Mouse (Mus musculus) intestine, embryonic 15.5 days (tissue): ENCODE measurements around the gene Btrc. TPM values are rescaled to one million over a fixed set of nuclear protein-coding genes. Genes with fewer than 3 reads are reported as not detected.

ENCODE experiments used
- ATAC-seq: fragments of 200-750 bp; cut with Nextera tagmentation; 2 replicates; pipeline ENCODE4 v1.8.0; 2017; ENCODE audit warnings: moderate TSS enrichment, moderate library complexity
- H3K27ac ChIP-seq: fragments of 300-500 bp; sonication (generic); 2 replicates; pipeline ENCODE4 v1.5.1; 2015; ENCODE audit warnings: mild to moderate bottlenecking, inconsistent platforms
- H3K27me3 ChIP-seq: fragments of 300-500 bp; sonication (generic); replicated peaks from 2 replicates; pipeline ENCODE4 v1.6.1; 2015; ENCODE audit warnings: inconsistent platforms
- H3K36me3 ChIP-seq: fragments of 300-500 bp; sonication (generic); 2 replicates; pipeline ENCODE4 v1.6.1; 2015; ENCODE audit warnings: inconsistent platforms
- H3K4me1 ChIP-seq: fragments of 300-500 bp; sonication (generic); replicated peaks from 2 replicates; pipeline ENCODE4 v1.6.1; 2015; ENCODE audit warnings: inconsistent platforms
- H3K4me2 ChIP-seq: fragments of 300-500 bp; sonication (generic); replicated peaks from 2 replicates; pipeline ENCODE4 v1.6.1; 2015; ENCODE audit warnings: mild to moderate bottlenecking, inconsistent platforms
- H3K4me3 ChIP-seq: fragments of 300-500 bp; sonication (generic); replicated peaks from 2 replicates; pipeline ENCODE4 v1.5.1; 2015; ENCODE audit warnings: inconsistent platforms
- H3K9ac ChIP-seq: fragments of 300-500 bp; sonication (generic); 2 replicates; pipeline ENCODE4 v1.6.1; 2015; ENCODE audit warnings: inconsistent platforms
- H3K9me3 ChIP-seq: fragments of 300-500 bp; sonication (generic); 2 replicates; pipeline ENCODE4 v1.6.1; 2016; ENCODE audit warnings: inconsistent platforms
- WGBS: fragments of 180-500 bp; shearing (Covaris S2); methylation state at CpG from one replicate; pipeline ENCODE4 v1.1.7; 2015; 5-methylcytosine and 5-hydroxymethylcytosine counted together
- polyA plus RNA-seq: library from polyadenylated mRNA; unstranded; fragments of >200 nt; fragmentation: Nextera tagmentation; extraction: Ambion mirVana; gene quantifications from 2 replicates; pipeline ENCODE4 v1.2.1, GENCODE M21; 2015

The Btrc gene
- polyA plus RNA-seq, 1 experiment from 2014 or later, result 31.8 TPM

DNA sequence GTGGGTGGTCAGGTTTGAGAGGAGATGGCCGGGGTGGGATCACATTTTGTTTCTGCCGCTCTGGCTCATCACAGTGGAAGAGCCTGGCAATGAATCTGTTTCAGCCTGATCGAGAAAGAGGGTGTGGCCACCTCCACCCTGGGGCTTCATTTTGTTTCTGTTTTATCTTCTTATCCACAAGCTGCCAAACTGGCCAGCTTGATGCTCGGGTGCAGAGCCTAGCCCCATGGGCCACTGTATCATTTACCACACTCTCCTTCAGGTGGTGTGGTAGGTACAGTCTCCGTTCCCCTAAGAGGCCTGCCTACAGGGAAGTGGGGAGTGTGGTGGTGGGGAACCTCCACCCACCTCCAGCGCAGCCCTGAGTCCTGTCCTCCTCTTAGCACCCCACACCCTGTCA lies 209.5 kb downstream of the Btrc start:
- 82% methylated on average over 6 of the region's 6 CpGs for WGBS
- no peaks in the 10 kb centered on the region for H3K9me3 ChIP-seq
- H3K27ac ChIP-seq, result no peak overlapping the region
- H3K27me3 ChIP-seq, result no peaks in the 10 kb centered on the region
- H3K36me3 ChIP-seq, result no peaks in the 10 kb centered on the region
- H3K4me2 ChIP-seq, result no peak overlapping the region
- H3K4me1 ChIP-seq, result peaks cover 34% of the 10 kb centered on the region
- H3K9ac ChIP-seq, result no peak overlapping the region
- no peak overlapping the region for H3K4me3 ChIP-seq
- no peak for ATAC-seq

DNA sequence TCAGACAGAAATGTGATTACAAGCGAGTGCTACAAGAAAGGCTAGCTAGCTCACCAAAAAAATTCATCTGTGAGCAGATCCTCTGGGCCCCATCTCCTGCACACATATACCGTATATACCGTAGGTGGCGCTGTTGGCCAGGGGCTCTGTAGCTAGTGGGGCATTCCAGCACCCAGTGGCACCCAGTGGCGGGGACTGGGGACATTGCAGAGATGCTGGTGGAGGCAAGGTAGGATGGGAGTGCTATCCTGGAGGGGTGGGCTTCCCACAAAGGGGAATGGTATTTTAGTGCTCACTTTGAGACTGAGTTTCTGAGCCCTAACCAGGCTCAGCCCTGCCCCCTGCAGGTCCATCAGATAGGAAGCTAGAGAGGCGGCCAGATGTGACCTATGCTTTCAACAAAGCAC lies 210.3 kb downstream of the Btrc start:
- Histone ChIP-seq H3K9ac (no peak overlapping the region), H3K36me3 (peaks cover 4% of the 10 kb centered on the region; the same call in 1 of the 2 replicates), H3K9me3 (no peaks in the 10 kb centered on the region), H3K27me3 (no peaks in the 10 kb centered on the region), H3K4me2 (no peak overlapping the region), H3K4me3 (no peak overlapping the region), H3K27ac (no peak overlapping the region), H3K4me1 (peaks cover 34% of the 10 kb centered on the region)
- ATAC-seq, result peak; percentile 35; the same call in 1 of the 2 replicates
- 22% methylated on average over 6 of the region's 6 CpGs for WGBS

DNA sequence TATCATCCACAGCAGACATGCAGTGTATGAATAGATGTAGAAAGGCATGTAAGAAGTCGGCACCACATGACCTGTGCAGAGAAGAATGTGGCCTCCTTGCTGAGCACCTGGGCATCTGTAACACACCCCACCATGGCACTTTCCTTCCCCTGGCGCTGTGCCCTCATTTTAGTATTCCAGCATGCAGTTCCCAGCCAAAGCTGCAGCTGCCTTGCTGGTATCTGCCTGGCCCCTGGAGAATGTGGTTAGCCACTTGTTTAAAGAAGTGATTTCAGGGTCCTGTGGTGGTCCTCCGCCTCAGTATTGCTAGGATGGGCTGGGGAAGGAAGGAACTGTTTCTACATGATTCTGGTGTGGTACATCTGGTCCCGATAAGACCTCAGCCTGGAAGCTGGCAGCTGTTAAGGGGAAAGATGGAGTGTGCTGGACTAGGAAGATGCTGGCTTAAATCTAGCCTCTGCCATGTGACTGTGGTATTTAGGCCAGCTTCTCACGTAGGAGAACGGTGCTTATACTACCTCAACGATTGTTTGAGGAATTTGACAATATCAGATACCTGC lies 210.9 kb downstream of the Btrc start:
- H3K27ac ChIP-seq, result no peak overlapping the region
- 66% methylated on average over 7 of the region's 7 CpGs for WGBS
- no peak for ATAC-seq

DNA sequence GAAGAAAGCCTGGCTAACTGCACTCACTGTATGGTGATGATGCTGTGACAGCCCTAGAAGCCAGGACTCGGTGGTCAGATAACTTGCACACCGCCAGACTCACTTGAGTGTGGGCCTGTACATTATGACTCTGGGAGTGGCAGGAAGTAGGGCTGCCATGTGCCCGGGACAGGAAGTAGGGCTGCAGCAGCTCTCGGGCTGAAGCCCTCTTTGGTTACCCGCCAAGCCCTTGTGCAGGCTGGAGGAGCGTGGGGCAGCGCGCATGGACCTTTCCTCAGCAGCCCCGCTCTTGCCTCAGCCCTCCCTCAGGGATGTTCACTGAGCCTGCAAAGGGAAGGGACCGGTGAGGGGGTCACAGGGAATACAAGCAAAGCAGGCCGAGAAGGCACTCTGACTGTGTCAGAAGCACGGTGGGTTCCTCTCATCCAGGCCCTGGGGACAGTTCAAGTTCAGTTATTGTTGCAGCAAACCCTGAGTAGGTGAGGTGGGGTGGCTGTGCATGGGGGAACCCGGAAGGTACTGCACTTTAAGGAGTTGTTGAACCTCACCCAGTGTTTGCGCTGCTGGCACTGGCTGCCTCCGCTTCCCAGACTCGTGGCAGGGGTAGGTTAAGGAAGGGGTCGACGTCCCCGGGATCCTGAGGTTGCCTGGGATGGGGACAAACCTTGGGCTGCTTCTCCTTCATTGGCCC lies 211.6 kb downstream of the Btrc start:
- peaks cover 29% of the 10 kb centered on the region for H3K4me1 ChIP-seq
- no peak overlapping the region for H3K4me3 ChIP-seq
- H3K27me3 ChIP-seq, result no peaks in the 10 kb centered on the region
- ATAC-seq, result peak; percentile 56
- H3K4me2 ChIP-seq, result peak overlapping the region; percentile 24
- H3K9ac ChIP-seq, result no peak overlapping the region
- peaks cover 6% of the 10 kb centered on the region; the same call in 1 of the 2 replicates for H3K36me3 ChIP-seq
- H3K9me3 ChIP-seq, result no peaks in the 10 kb centered on the region
- peak overlapping the region; percentile 68; the same call in 1 of the 2 replicates for H3K27ac ChIP-seq
- 35% methylated on average over 19 of the region's 19 CpGs for WGBS

More for the DNA sequence above, 210.9 kb downstream of the Btrc start:
- no peak overlapping the region for H3K4me3 ChIP-seq
- H3K4me1 ChIP-seq, result peaks cover 34% of the 10 kb centered on the region
- no peak overlapping the region for H3K9ac ChIP-seq
- H3K9me3 ChIP-seq, result no peaks in the 10 kb centered on the region
- no peak overlapping the region for H3K4me2 ChIP-seq
- H3K27me3 ChIP-seq, result no peaks in the 10 kb centered on the region
- H3K36me3 ChIP-seq, result peaks cover 4% of the 10 kb centered on the region; the same call in 1 of the 2 replicates

DNA sequence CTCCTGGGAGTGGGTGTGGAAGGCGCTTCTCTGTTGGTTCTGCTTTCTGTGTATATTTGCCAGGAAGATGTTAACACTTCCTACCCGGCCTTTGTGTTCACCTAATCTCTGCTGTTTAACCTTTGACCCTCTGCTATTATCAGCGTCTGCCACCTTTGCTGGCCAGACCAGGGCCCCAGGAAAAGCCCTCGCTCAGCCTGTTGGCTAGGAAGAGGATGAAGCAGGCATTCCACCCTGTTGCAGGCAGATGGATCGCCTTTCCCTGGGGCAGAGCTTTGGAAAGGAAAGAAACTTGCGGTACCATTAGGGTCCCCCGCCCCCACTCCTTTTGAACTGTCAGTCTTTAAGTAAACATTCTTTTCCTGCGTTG lies 212.1 kb downstream of the Btrc start:
- Histone ChIP-seq H3K27ac (peak overlapping the region; percentile 68; the same call in 1 of the 2 replicates), H3K4me3 (no peak overlapping the region), H3K27me3 (no peaks in the 10 kb centered on the region), H3K4me1 (peaks cover 29% of the 10 kb centered on the region), H3K9me3 (no peaks in the 10 kb centered on the region), H3K9ac (no peak overlapping the region), H3K36me3 (peaks cover 6% of the 10 kb centered on the region; the same call in 1 of the 2 replicates), H3K4me2 (peak overlapping the region; percentile 24)
- 8% methylated on average over 8 of the region's 8 CpGs for WGBS
- ATAC-seq, result peak; percentile 69

DNA sequence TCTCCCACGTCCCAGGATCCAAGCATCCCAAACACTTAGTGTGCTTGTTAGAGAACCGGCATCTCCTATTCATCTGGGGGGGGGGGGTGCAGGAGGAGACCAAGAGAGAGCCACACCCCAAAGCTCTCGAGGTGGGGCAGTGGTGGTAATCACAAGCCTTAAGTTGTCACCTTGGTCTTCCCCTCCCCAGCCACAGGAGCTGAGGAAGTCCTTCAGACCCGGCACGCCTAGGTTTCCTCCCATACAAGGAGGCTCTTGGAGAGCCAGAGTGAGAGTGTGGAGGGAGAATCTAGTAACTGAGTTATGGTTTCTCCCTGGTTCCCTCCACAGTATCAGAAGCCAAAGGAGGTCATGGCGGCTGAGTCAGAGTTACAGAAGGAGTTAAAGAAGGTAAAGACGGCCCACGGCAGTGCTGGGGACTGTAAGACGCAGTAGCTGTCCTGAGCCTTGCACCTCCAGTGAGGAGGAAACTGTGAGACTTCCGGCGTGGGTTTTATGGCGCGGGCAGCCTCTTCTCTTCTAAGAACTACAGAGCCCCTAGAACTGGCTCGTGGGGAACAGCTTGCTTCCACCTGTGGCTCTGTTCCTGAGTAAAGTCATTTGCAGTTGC lies 213.7 kb downstream of the Btrc start:
- Histone ChIP-seq H3K4me2 (no peak overlapping the region), H3K27me3 (no peaks in the 10 kb centered on the region), H3K4me3 (no peak overlapping the region), H3K9me3 (no peaks in the 10 kb centered on the region), H3K27ac (0 out of 2 replicates have a peak overlapping the region, but pooled peaks have one; percentile 9), H3K9ac (no peak overlapping the region; the same call in 1 of the 2 replicates), H3K36me3 (peaks cover 6% of the 10 kb centered on the region; the same call in 1 of the 2 replicates), H3K4me1 (peaks cover 34% of the 10 kb centered on the region)
- 64% methylated on average over 14 of the region's 14 CpGs for WGBS
- ATAC-seq, result no peak

DNA sequence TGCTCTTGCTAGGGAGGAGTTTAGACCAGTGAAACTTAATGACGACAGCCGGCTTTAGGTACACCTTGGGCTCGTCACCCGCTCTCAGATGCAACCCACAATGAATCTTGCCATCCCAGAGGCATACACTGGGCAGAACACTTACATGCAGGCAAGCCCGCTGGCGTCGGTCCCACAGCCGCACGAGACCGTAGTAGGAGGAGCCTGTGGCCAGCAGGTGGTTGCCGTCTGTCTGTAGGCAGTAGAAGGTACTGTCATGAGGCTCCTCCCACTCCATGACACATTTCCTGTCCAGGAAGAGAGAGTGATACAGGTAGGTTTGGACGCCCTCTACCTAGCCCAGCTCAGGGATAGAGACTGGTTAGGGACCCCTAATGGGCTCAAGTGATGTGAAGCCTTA lies 215.4 kb downstream of the Btrc start:
- H3K4me2 ChIP-seq, result no peak overlapping the region
- 83% methylated on average over 12 of the region's 12 CpGs for WGBS
- H3K36me3 ChIP-seq, result peaks cover 6% of the 10 kb centered on the region; the same call in 1 of the 2 replicates
- H3K27ac ChIP-seq, result no peak overlapping the region
- ATAC-seq, result no peak
- peaks cover 38% of the 10 kb centered on the region for H3K4me1 ChIP-seq
- no peaks in the 10 kb centered on the region for H3K27me3 ChIP-seq
- no peak overlapping the region for H3K9ac ChIP-seq
- H3K9me3 ChIP-seq, result no peaks in the 10 kb centered on the region
- H3K4me3 ChIP-seq, result no peak overlapping the region

DNA sequence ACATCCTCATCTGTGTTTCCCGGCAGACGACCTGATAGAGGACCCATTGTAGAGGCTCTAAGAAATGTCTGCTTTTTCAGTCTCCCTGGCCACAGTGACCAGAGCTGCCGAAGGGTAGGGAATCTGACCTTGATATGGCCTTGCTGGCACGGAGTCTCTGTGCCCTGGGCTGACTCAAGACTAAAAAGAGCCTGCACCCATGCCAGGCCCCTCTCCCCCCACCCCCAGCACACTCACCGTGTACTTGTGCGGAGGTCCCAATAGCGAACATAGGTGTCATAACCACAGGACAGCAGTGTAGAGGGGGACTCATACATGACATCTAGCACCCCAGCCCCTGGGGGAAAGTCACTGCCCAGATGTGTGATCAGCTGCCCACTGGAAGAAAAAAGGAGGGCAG lies 215.9 kb downstream of the Btrc start:
- H3K4me2 ChIP-seq, result no peak overlapping the region
- H3K27me3 ChIP-seq, result no peaks in the 10 kb centered on the region
- ATAC-seq, result no peak
- no peaks in the 10 kb centered on the region for H3K9me3 ChIP-seq
- peaks cover 6% of the 10 kb centered on the region; the same call in 1 of the 2 replicates for H3K36me3 ChIP-seq
- H3K27ac ChIP-seq, result no peak overlapping the region
- WGBS, result 85% methylated on average over 7 of the region's 7 CpGs
- H3K9ac ChIP-seq, result no peak overlapping the region
- peaks cover 38% of the 10 kb centered on the region for H3K4me1 ChIP-seq
- H3K4me3 ChIP-seq, result no peak overlapping the region

Other genes starting within 250 kb of the Btrc start
- 0.11 and 0.14 TPM in 2 replicates for gene Tlx1, start 213.1 kb upstream of the Btrc start, polyA plus RNA-seq
- 0.08 TPM in 1 of 2 replicates, not detected in the other for gene Lbx1, start 127.9 kb upstream of the Btrc start, polyA plus RNA-seq
- 13.3 and 14.0 TPM in 2 replicates for gene Poll, start 196.8 kb downstream of the Btrc start, polyA plus RNA-seq
- 36.2 and 38.2 TPM in 2 replicates for gene Gm17018, start 196.9 kb downstream of the Btrc start, polyA plus RNA-seq